Mouse (Mus musculus) lung, postnatal 25 days (tissue): Measurements from ENCODE around the gene Krtap4-1.

ENCODE experiments used
- DNase-seq: peaks from one replicate; pipeline ENCODE4 v3.0.0; 2022; ENCODE audit warnings: low spot score

Krtap4-1 gene

DNA sequence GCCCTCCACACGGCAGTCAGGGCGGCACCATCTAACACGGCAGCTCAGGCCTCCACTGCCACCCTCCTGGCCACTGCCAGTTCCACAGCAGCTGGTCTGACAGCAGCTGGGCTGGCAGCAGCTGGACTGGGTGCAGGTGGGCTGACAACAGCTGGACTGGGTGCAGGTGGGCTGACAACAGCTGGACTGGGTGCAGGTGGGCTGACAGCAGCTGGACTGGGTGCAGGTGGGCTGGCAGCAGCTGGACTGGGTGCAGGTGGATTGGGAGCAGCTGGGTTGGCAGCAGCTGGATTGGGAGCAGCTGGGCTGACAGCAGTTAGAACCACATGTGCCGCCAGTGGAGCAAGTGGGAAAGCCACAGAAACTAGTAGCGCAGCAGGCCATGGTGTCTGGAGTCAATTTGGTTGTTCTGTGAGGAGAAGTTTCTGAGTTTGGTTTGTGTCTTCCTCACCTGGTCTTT lies 44.8 kb downstream of the Krtap4-1 start, which contains the start of gene Krtap1-4:
Gene Krtap1-4 (minus strand): TSS at position 410 of the 460 bp plus-strand sequence.
- no peak for DNase-seq

DNA sequence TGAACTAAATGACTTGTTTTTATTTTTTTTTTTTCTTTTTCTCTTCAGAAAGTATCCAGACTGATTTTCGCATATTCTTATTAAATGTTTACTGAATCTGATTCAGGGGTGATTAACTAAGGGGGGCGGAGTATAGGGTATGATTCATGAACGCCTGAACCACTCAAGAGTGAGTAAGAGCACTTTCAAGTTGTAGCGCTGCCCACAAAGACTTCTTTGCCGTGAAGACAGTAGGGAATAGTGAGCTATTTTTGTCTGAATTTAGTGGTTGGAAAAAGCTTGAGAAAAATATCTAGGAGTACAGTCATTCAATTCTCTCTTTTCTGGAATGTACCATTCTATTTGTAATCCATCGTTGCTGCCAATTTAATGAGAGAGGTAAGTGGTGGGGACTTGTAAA lies 46.5 kb downstream of the Krtap4-1 start:
- peak; percentile 7 for DNase-seq

DNA sequence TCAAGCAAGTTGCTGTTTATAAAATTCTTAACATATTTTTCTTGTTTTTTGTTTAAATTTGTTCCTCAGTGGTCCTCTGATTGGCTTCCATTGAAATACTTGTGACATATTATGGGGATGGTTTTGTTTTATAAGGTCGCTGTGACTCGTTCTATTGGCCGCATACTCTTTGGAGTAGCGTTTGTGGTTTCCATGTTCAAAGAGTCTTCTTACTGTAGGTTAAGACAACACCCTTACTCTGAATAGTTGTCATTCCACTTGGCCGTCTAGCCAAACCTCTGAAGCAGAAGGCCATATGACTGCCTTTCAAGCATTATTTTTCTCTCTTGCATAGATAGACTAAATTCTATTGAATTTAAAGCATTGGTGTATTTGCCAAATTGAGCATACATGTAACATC lies 47.0 kb downstream of the Krtap4-1 start:
- DNase-seq, result no peak

- DNase-seq, result no peak
These were observed 47.4 kb downstream of the Krtap4-1 start, which contains the start of gene Krtap1-5 for GRCm38 (mm10) chr11:99580636-99581035. Gene Krtap1-5 (minus strand): TSS chr11:99581016.
